Comparison of ENCODE assay signal across 8 mouse cellular contexts in genomic region chr9:49961965-49962364, GRCm38 (mm10).
DNase-seq lines count a peak whose midpoint lies in the region; ATAC-seq lines count a peak whose summit lies in the region.
"Had no signal": no experiment of that assay in that cellular context is flagged by ENCODE, and none has a peak within 500 bp of the region (broad histone marks: within the 10 kb centered on the region; RNA-seq: fewer than 3 reads in every experiment).

No protein-coding gene starts in this region.

- H3K9ac ChIP-seq in kidney, embryonic 14.5 days (ENCODE audit: low read depth, low read length) = no peak overlapping the region
- no peak overlapping the region for H3K9ac ChIP-seq in intestine, embryonic 16.5 days (ENCODE audit: low read depth, low read length)
- H3K9ac ChIP-seq: liver, embryonic 13.5 days had no signal

- H3K4me1 ChIP-seq in kidney, embryonic 14.5 days (ENCODE audit: control insufficient read depth, insufficient read depth, low read length) = peaks cover 30% of the 10 kb centered on the region
- H3K4me1 ChIP-seq in intestine, embryonic 16.5 days (ENCODE audit: control insufficient read depth, insufficient read depth, low read length) = no peaks in the 10 kb centered on the region
- H3K4me1 ChIP-seq: liver, embryonic 13.5 days had no signal

- WGBS in kidney, embryonic 14.5 days = 19% methylated on average over 3 of the region's 3 CpGs
- WGBS in intestine, embryonic 16.5 days = 33% methylated on average over 3 of the region's 3 CpGs

- peak; percentile 68; the same call in 1 of the 2 replicates for ATAC-seq in kidney, embryonic 14.5 days (ENCODE audit: low FRiP score, low TSS enrichment)
- ATAC-seq in intestine, embryonic 16.5 days = no peak

- H3K27ac ChIP-seq in kidney, embryonic 14.5 days (ENCODE audit: low read depth, low read length) = peak overlapping the region; percentile 69; the same call in 1 of the 2 replicates
- no peak overlapping the region for H3K27ac ChIP-seq in intestine, embryonic 16.5 days (ENCODE audit: low read length)
- H3K27ac ChIP-seq: liver, embryonic 13.5 days had no signal

- peak; percentile 46 for DNase-seq in ovary, adult 18-20 months (ENCODE audit: low spot score)
- DNase-seq in ovary, postnatal 10 days (ENCODE audit: low spot score) = no peak
- peak; percentile 94 for DNase-seq in embryo, embryonic 10.5 days (ENCODE audit: low spot score)
- peak; percentile 47 for DNase-seq in ovary, postnatal 36 days (ENCODE audit: low spot score)
- no peak for DNase-seq in thymus, adult 18-20 months
- DNase-seq: liver, embryonic 13.5 days had no signal

- no peaks in the 10 kb centered on the region for H3K9me3 ChIP-seq in kidney, embryonic 14.5 days (ENCODE audit: control insufficient read depth, low read length)
- H3K9me3 ChIP-seq in intestine, embryonic 16.5 days (ENCODE audit: control insufficient read depth, low read length) = no peaks in the 10 kb centered on the region
- H3K9me3 ChIP-seq: liver, embryonic 13.5 days had no signal

- H3K4me3 ChIP-seq in kidney, embryonic 14.5 days (ENCODE audit: low read length) = no peak overlapping the region
- no peak overlapping the region for H3K4me3 ChIP-seq in intestine, embryonic 16.5 days (ENCODE audit: low read length)
- H3K4me3 ChIP-seq: liver, embryonic 13.5 days had no signal

- H3K36me3 ChIP-seq in kidney, embryonic 14.5 days (ENCODE audit: control insufficient read depth, insufficient read depth, low read length) = no peaks in the 10 kb centered on the region
- H3K36me3 ChIP-seq in intestine, embryonic 16.5 days (ENCODE audit: control insufficient read depth, insufficient read depth, low read length) = no peaks in the 10 kb centered on the region
- H3K36me3 ChIP-seq: liver, embryonic 13.5 days had no signal

- no peak overlapping the region for H3K4me2 ChIP-seq in kidney, embryonic 14.5 days (replicated peaks; ENCODE audit: low read depth, low read length)
- H3K4me2 ChIP-seq in intestine, embryonic 16.5 days (ENCODE audit: low read depth, low read length) = no peak overlapping the region
- H3K4me2 ChIP-seq: liver, embryonic 13.5 days had no signal

- H3K27me3 ChIP-seq in kidney, embryonic 14.5 days (ENCODE audit: control insufficient read depth, insufficient read depth, low read length) = no peaks in the 10 kb centered on the region
- H3K27me3 ChIP-seq in intestine, embryonic 16.5 days (replicated peaks; ENCODE audit: control insufficient read depth, insufficient read depth, low read length) = no peaks in the 10 kb centered on the region
- H3K27me3 ChIP-seq: liver, embryonic 13.5 days had no signal

Comparison
In these comparisons a context has a peak if more than half of its experiments do, and no peak if none do; other contexts are left out.
1. DNase-seq: peak in ovary, adult 18-20 months (single experiment), embryo, embryonic 10.5 days (single experiment) and ovary, postnatal 36 days (single experiment); none in ovary, postnatal 10 days (single experiment) and thymus, adult 18-20 months (0 of 2).